Mouse (Mus musculus): Measurements from ENCODE around the gene Sp6.

DNA sequence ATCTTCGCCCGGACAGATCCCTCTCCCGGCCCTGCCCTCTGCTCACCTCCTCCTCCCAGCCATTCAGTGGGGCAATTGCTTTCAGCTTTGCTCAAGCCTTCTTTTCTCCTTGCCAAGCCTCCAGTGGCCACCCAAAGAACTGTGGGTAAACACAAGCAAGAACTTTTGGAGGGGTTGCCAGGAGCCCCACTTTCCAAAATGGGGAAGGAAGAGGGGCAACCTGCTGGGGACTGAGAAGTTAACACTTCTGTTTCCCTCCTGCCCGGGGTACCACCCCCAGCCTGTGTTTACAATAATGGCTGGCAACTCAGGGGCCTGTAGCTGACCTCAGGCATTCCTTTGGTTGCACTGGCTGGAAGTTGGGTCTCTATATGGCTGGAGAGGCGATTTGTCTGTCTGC is 10.0 kb upstream of the Sp6 start:
- TF ChIP-seq POLR2A (IDR thresholded peaks at IDR 0.05; ENCODE audit: insufficient read depth, low read length) (no peak), CTCF (IDR thresholded peaks at IDR 0.05; ENCODE audit: low read depth, low read length) (no peak), EP300 (IDR thresholded peaks at IDR 0.05; ENCODE audit: insufficient read depth, low read depth, low read length) (no peak)
